Mouse (Mus musculus): ENCODE data around the gene Abcf2. TPM values are rescaled to one million over a fixed set of nuclear protein-coding genes. Genes with fewer than 3 reads are reported as not detected.

Abcf2 gene
- polyA plus RNA-seq, 1 experiment, result 48.7 TPM

GRCm38 (mm10) chr5:24597221-24597728 lies 20.0 kb upstream of the Abcf2 start:
- TF ChIP-seq CTCF (IDR thresholded peaks at IDR 0.05; ENCODE audit: insufficient read depth, low read length) (peak; percentile 17; the same call in 1 of the 2 replicates), POLR2A (IDR thresholded peaks at IDR 0.05; ENCODE audit: borderline replicate concordance, extremely low read depth, low read depth, low read length) (no peak)
- peak; percentile 68 for DNase-seq
- 34% methylated on average over 2 of the region's 2 CpGs for WGBS
- Histone ChIP-seq H3K4me3 (replicated peaks; ENCODE audit: extremely low read depth, low read depth, low read length) (no peak overlapping the region), H3K4me1 (ENCODE audit: control insufficient read depth, insufficient read depth, low read length) (peaks cover 11% of the 10 kb centered on the region)

- no peak for TF ChIP-seq CTCF (IDR thresholded peaks at IDR 0.05; ENCODE audit: insufficient read depth, low read length)
- no peak for TF ChIP-seq POLR2A (IDR thresholded peaks at IDR 0.05; ENCODE audit: borderline replicate concordance, extremely low read depth, low read depth, low read length)
- Histone ChIP-seq H3K4me1 (ENCODE audit: control insufficient read depth, insufficient read depth, low read length) (peaks cover 11% of the 10 kb centered on the region), H3K4me3 (replicated peaks; ENCODE audit: extremely low read depth, low read depth, low read length) (peak overlapping the region; percentile 6)
- no peak for DNase-seq
- WGBS, result 30% methylated on average over 11 of the region's 11 CpGs
Measured at GRCm38 (mm10) chr5:24596519-24597171, 19.4 kb upstream of the Abcf2 start.

GRCm38 (mm10) chr5:24595786-24596380 lies 18.6 kb upstream of the Abcf2 start:
- TF ChIP-seq CTCF (IDR thresholded peaks at IDR 0.05; ENCODE audit: insufficient read depth, low read length) (no peak), POLR2A (IDR thresholded peaks at IDR 0.05; ENCODE audit: borderline replicate concordance, extremely low read depth, low read depth, low read length) (no peak)
- Histone ChIP-seq H3K4me1 (ENCODE audit: control insufficient read depth, insufficient read depth, low read length) (peaks cover 8% of the 10 kb centered on the region; the same call in 1 of the 2 replicates), H3K4me3 (replicated peaks; ENCODE audit: extremely low read depth, low read depth, low read length) (no peak overlapping the region)
- DNase-seq, result no peak
- 78% methylated on average over 14 of the region's 14 CpGs for WGBS

GRCm38 (mm10) chr5:24595261-24595660 lies 18.0 kb upstream of the Abcf2 start:
- DNase-seq, result no peak
- 90% methylated on average over 5 of the region's 5 CpGs for WGBS
- H3K4me1 ChIP-seq (ENCODE audit: control insufficient read depth, insufficient read depth, low read length), result peaks cover 8% of the 10 kb centered on the region; the same call in 1 of the 2 replicates
- no peak for TF ChIP-seq CTCF (IDR thresholded peaks at IDR 0.05; ENCODE audit: insufficient read depth, low read length)
- no peak overlapping the region for H3K4me3 ChIP-seq (replicated peaks; ENCODE audit: extremely low read depth, low read depth, low read length)

DNA sequence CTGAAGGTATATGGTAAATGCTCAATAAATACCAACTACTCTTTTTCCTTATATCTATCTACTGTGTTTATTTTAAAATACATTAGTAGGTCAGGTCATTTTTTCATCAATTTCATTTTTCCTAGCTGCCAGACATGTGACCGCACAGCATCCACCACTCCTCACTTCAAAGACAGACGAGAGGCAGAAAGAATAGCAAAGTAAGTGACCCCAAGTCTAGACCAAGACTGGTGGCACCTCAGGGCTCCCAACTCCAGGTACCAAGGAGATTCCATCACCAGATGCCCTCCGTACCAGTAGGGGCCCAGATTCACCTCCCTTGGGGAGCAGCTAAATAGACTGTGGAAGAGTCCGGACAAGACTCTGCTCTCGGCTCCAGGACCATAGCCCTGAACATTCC lies 17.1 kb upstream of the Abcf2 start:
- no peak for DNase-seq
- peaks cover 8% of the 10 kb centered on the region; the same call in 1 of the 2 replicates for H3K4me1 ChIP-seq (ENCODE audit: control insufficient read depth, insufficient read depth, low read length)
- WGBS, result 96% methylated on average over 5 of the region's 5 CpGs
- no peak overlapping the region for H3K4me3 ChIP-seq (replicated peaks; ENCODE audit: extremely low read depth, low read depth, low read length)
- TF ChIP-seq CTCF (IDR thresholded peaks at IDR 0.05; ENCODE audit: insufficient read depth, low read length), result no peak
- TF ChIP-seq POLR2A (IDR thresholded peaks at IDR 0.05; ENCODE audit: borderline replicate concordance, extremely low read depth, low read depth, low read length), result no peak

DNA sequence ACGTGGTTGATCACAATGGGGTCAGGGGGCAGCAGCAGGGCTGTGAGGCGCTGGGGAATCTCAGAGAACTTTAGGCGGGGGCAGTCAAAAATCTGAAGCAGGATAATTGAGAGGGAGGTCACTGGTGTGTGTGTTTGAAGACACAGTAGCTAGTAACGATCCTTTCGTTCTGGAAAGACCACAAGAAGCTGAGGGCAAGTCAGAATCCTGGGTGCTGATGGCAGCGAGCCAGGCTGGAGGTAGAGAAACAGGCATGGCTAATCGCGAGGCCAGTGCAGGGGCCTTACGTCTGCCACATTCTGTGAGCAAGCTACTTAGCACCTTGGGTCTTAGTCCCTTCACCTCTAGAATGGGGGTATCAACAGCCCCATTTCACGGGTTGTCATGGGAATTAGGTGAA lies 16.7 kb upstream of the Abcf2 start:
- peaks cover 8% of the 10 kb centered on the region; the same call in 1 of the 2 replicates for H3K4me1 ChIP-seq (ENCODE audit: control insufficient read depth, insufficient read depth, low read length)
- no peak overlapping the region for H3K4me3 ChIP-seq (replicated peaks; ENCODE audit: extremely low read depth, low read depth, low read length)
- DNase-seq, result no peak
- TF ChIP-seq POLR2A (IDR thresholded peaks at IDR 0.05; ENCODE audit: borderline replicate concordance, extremely low read depth, low read depth, low read length) (no peak), CTCF (IDR thresholded peaks at IDR 0.05; ENCODE audit: insufficient read depth, low read length) (no peak)
- WGBS, result 75% methylated on average over 10 of the region's 10 CpGs

- 90% methylated on average over 10 of the region's 10 CpGs for WGBS
- Histone ChIP-seq H3K4me1 (ENCODE audit: control insufficient read depth, insufficient read depth, low read length) (peaks cover 8% of the 10 kb centered on the region; the same call in 1 of the 2 replicates), H3K4me3 (replicated peaks; ENCODE audit: extremely low read depth, low read depth, low read length) (no peak overlapping the region)
- TF ChIP-seq CTCF (IDR thresholded peaks at IDR 0.05; ENCODE audit: insufficient read depth, low read length), result no peak
- TF ChIP-seq POLR2A (IDR thresholded peaks at IDR 0.05; ENCODE audit: borderline replicate concordance, extremely low read depth, low read depth, low read length), result no peak
- DNase-seq, result no peak
Measured at GRCm38 (mm10) chr5:24593230-24593629, 16.0 kb upstream of the Abcf2 start.

DNA sequence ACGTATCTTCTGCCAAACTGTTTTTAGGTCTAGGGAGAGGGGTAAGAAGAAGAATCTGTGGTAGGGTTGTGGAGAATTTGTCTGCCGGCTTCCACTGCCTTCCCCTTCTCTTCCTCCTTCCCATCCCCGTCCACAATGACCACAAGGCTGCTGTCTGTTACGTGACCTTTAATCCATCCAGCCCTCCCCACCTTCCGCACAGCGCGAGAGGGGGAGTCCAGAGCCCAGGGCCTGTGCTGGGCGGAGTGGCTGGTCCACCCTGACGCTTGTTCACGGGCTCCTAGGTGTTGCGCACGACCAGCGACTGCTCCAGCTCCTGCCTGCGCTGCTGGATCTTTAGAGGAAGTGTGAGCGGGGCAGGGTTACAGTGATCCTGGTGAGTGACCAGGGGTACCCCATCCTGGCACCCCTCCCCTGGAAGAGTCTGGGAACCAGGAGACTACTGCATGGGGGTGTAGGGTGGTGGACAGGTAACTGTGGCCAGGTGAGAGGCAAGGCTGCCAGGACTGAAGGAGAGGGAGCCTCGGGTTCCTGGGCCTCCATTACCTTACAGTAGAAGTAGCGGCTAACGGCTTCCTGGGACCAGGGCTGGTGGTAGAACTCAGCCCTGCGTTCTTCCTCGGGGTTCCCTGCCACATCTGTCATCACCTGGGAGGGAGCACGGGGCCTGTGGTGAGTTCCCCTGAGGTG lies 15.3 kb upstream of the Abcf2 start:
- WGBS, result 66% methylated on average over 21 of the region's 21 CpGs
- no peak for DNase-seq

DNA sequence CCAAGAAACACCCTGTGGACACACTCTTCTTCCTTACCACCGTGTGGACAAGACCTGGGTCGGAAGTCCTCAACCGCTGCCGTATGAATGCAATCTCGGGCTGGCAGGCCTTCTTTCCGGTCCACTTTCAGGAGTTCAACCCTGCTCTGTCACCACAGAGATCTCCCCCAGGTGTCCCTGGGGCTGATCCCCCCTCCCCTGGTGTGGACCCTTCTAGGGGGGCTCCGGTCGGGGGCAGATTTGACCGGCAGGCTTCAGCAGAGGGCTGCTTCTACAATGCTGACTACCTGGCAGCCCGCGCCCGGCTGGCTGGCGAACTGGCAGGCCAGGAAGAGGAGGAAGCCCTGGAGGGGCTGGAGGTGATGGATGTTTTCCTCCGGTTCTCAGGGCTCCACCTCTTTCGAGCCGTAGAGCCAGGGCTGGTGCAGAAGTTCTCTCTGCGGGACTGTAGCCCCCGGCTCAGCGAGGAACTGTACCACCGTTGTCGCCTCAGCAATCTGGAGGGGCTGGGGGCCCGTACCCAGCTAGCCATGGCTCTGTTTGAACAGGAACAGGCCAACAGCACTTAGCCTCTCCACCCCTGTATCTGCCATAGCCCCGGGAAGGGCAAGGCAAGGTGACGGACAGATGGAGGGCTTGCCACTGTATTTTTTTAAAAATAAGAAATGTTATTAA lies 14.7 kb upstream of the Abcf2 start:
- TF ChIP-seq POLR2A (IDR thresholded peaks at IDR 0.05; ENCODE audit: borderline replicate concordance, extremely low read depth, low read depth, low read length), result no peak
- TF ChIP-seq CTCF (IDR thresholded peaks at IDR 0.05; ENCODE audit: insufficient read depth, low read length), result no peak
- DNase-seq, result no peak
- Histone ChIP-seq H3K4me3 (replicated peaks; ENCODE audit: extremely low read depth, low read depth, low read length) (no peak overlapping the region), H3K4me1 (ENCODE audit: control insufficient read depth, insufficient read depth, low read length) (peaks cover 4% of the 10 kb centered on the region; the same call in 1 of the 2 replicates)
- WGBS, result 38% methylated on average over 24 of the region's 24 CpGs

More for the DNA sequence above, 15.3 kb upstream of the Abcf2 start:
- H3K4me1 ChIP-seq (ENCODE audit: control insufficient read depth, insufficient read depth, low read length), result peaks cover 8% of the 10 kb centered on the region
- TF ChIP-seq POLR2A (IDR thresholded peaks at IDR 0.05; ENCODE audit: borderline replicate concordance, extremely low read depth, low read depth, low read length) (no peak), CTCF (IDR thresholded peaks at IDR 0.05; ENCODE audit: insufficient read depth, low read length) (no peak)
- no peak overlapping the region for H3K4me3 ChIP-seq (replicated peaks; ENCODE audit: extremely low read depth, low read depth, low read length)

Data from lung, adult 2 months (tissue).